In the genomic region with DNA sequence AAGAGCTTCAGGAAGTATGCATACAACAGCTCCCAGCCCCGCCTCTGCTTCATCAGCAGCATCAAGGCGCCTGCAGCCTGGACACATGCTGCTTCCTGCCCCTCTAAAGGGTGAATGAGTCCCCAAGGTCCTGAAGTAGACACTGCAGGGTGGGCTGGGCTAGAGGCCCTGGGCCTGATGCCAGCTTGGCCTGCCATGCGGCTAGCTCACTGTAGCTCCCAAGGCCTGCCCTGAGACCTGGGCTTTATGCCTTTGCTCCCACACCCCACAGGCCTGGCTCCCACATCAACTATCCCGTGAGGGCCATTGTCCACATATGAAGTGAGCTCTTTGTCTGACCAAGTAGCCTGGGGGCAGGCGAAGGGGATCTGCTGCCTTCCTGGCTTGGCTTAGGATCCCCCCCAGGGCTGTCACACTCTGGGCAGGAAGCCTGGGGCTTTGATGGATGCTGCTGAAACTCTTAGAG, we compare ENCODE assay signal across 9 mouse cellular contexts. TPM values are rescaled to one million over a fixed set of nuclear protein-coding genes. Genes with fewer than 3 reads are reported as not detected.
A peak's percentile ranks its signal among the peaks of the same experiment; 100 is the strongest.
DNase-seq lines count a peak whose midpoint lies in the region; ATAC-seq and TF ChIP-seq lines count a peak whose summit lies in the region.
"Had no signal": no experiment of that assay in that cellular context is flagged by ENCODE, and none has a peak within 500 bp of the region (broad histone marks: within the 10 kb centered on the region; RNA-seq: fewer than 3 reads in every experiment).

No protein-coding gene starts in this region.

- WGBS in hindbrain, postnatal 0 days, result 29% methylated on average over 5 of the region's 5 CpGs

- peak; percentile 67 for ATAC-seq in frontal cortex, adult (ENCODE audit: low TSS enrichment)
- ATAC-seq in hindbrain, postnatal 0 days, result peak; percentile 95
- ATAC-seq in activated CD4-positive, CD25-positive, alpha-beta regulatory T cell, adult 4 months, result no peak

- no peak overlapping the region for H3K4me2 ChIP-seq in hindbrain, postnatal 0 days (ENCODE audit: low read depth, low read length)

- no peaks in the 10 kb centered on the region; the same call in 1 of the 2 replicates for H3K36me3 ChIP-seq in hindbrain, postnatal 0 days (ENCODE audit: insufficient read depth, low read length)

- H3K4me3 ChIP-seq in hindbrain, postnatal 0 days (ENCODE audit: low read length), result no peak overlapping the region

- no peaks in the 10 kb centered on the region for H3K27me3 ChIP-seq in hindbrain, postnatal 0 days (ENCODE audit: insufficient read depth, low read length)
- H3K27me3 ChIP-seq: CH12.LX had no signal

- DNase-seq in frontal cortex, postnatal 25 days (ENCODE audit: low spot score in 2 of 2), result no peak
- DNase-seq in right cerebral cortex, adult 18-20 months, result peak; percentile 50
- DNase-seq in right cerebral cortex, postnatal 25 days, result no peak
- DNase-seq in hindbrain, postnatal 0 days (ENCODE audit: low spot score), result peak; percentile 86
- peak; percentile 28 for DNase-seq in lung, postnatal 14 days
- DNase-seq in yolk sac, embryonic 10.5 days (ENCODE audit: low spot score), result no peak

- no peak for TF ChIP-seq CTCF in hindbrain, postnatal 0 days (IDR thresholded peaks at IDR 0.05; ENCODE audit: low read depth)

- peaks cover 17% of the 10 kb centered on the region for H3K4me1 ChIP-seq in hindbrain, postnatal 0 days (ENCODE audit: insufficient read depth, low read length)

- H3K9ac ChIP-seq in hindbrain, postnatal 0 days (replicated peaks; ENCODE audit: low read length), result no peak overlapping the region

- H3K9me3 ChIP-seq in hindbrain, postnatal 0 days (ENCODE audit: low read length), result no peaks in the 10 kb centered on the region

- H3K27ac ChIP-seq in hindbrain, postnatal 0 days, result peak overlapping the region; percentile 75

RNA-seq across cellular contexts. Expression of a gene that starts 20.1 kb away (rescaled TPM):
- 8.9 and 13.2 TPM in 2 replicates for total RNA-seq in hindbrain, postnatal 0 days (2014; rRNA removed)
- 14.9 and 16.0 TPM in 2 replicates for polyA plus RNA-seq in hindbrain, postnatal 0 days (2015; fragmentation: Nextera tagmentation; extraction: Ambion mirVana)
- polyA plus RNA-seq in activated CD4-positive, CD25-positive, alpha-beta regulatory T cell, adult 4 months (2017; shearing (Covaris generic)), result 1 to 10 TPM; 7.8 to 8.6 TPM

Comparison
In these comparisons a context has a peak if more than half of its experiments do, and no peak if none do; other contexts are left out.
1. DNase-seq: peak in right cerebral cortex, adult 18-20 months (single experiment), hindbrain, postnatal 0 days (single experiment) and lung, postnatal 14 days (single experiment); none in frontal cortex, postnatal 25 days (0 of 2), right cerebral cortex, postnatal 25 days (single experiment) and yolk sac, embryonic 10.5 days (single experiment).